Mouse (Mus musculus): ENCODE measurements at regions not wholly inside any gene's neighbourhood (a gene's known extent, or its start where the extent isn't known, plus 50 kb on each side); places are given as distances from the start of the nearest gene placed in this dataset.

DNA sequence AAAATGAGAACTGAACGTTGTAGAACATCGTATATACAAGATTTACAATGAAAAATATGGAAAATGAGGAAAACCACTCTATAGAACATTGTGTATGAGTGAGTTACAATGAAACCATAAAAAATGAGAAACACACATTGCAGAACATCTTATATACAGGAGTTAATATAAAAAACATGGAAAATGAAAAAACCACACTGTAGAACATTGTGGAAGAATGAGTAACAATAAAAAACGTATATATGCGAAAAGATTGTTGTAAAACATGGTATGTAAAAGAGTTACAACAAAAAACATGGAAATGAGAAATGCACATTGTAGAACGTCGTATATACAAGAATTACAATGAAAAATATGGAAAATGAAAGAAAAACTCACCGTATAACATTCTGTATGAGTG is 301.2 kb downstream of the Gm3376 start:
- DNase-seq (ENCODE audit: low spot score), result peak; percentile 1

DNA sequence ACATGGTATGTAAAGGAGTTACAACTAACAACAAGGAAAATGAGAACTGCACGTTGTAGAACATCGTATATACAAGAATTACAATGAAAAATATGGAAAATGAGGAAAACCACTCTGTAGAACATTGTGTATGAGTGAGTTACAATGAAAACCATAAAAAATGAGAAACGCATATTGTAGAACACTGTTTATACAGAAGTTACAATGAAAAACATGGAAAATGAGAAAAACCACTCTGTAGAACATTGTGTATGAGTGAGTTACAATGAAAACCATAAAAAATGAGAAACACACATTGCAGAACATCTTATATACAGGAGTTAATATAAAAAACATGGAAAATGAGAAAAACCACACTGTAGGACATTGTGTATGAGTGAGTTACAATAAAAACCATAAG is 302.1 kb downstream of the Gm3376 start:
- peak; percentile 63 for DNase-seq (ENCODE audit: low spot score)

Measured in retina, embryonic 14.5 days (tissue).